Mouse (Mus musculus) small intestine, adult 2 months (tissue): ENCODE results near the gene Krt42.
A peak's percentile ranks its signal among the peaks of the same experiment; 100 is the strongest.

Source experiments
- CTCF ChIP-seq: fragments of 200-500 bp; IDR thresholded peaks from 2 replicates; pipeline ENCODE4 v1.5.1; 2012; ENCODE audit warnings: low read depth, mild to moderate bottlenecking, control low read depth, inconsistent platforms, low read length, moderate library complexity, mixed read lengths; ENCODE audit not compliant: insufficient replicate concordance, insufficient read length; ENCODE audit errors: extremely low read depth
- POLR2A ChIP-seq: fragments of 200-500 bp; IDR thresholded peaks from 2 replicates; pipeline ENCODE4 v1.6.1; 2012; ENCODE audit warnings: low read depth, mild to moderate bottlenecking, control low read depth, inconsistent platforms, low read length, moderate library complexity

- TF ChIP-seq CTCF = peak; percentile 97
- TF ChIP-seq POLR2A = no peak
These were observed 12.9 kb upstream of the Krt42 start for GRCm38 (mm10) chr11:100282549-100282948.
